Mouse (Mus musculus) cerebellum, adult 18-20 months (tissue): ENCODE results near the gene Olfr12.

ENCODE experiments used
- DNase-seq, 2 experiments: peaks; one replicate each; pipeline ENCODE4 v3.0.0; 2021

Gene Olfr12

DNA sequence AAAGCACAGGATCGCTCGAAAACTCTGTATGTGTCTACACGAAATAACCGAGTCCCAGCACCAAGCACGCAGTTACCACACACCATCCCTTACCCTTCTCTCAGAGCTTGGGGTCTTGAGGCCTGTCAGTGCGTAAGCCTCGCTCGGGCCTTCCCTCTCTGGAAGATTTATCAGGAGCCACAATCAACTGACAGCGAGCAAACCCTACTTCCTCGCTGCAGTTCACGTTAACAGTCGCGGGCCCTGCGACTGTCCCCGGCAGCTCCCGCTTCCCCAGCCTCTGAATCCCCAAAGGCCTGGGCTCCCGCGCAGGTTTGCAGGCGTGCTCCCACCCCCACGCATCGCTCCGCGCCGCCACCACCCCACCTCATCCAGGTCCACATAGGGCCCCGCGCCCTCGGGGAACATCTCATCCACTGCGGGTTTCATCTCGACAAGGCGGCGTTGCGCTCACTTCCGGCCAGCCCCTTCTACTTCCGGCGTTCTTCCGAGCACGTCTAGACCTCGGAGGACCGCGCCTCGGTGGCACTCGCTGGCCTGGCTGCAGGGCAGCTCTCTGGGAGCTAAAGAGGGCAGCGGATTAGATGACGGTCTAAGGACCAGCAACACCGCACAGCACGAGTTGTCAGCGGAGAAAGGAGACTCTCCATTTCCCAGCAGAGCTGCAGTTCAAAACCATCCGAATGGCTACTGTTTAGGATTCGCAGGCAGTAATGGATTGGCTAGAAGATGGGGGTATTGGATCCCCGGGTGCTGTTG is 24.1 kb downstream of the Olfr12 start, which contains the start of gene Cops9:
Cops9 (minus strand) TSS at position 472 of the 759 bp plus-strand sequence.
- DNase-seq: peak; percentile 93

DNA sequence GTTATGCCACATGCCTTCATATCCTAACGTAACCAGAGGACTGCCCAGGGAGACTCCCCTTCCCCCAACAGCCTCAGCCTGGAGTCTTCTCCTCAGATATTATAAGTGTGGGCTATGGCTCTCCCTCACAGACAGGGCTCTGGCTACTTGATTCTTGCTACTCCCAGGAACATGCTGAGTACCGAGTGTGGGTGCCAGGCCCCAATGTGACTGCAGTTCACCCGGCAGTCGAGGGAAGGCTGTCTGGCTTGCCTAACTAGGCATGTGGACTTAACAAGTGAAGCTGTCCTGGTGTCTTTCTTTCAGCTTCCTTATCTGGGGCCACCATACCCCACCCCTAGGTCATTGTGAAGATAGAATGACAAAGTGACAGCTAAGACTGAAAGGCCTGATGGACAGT is 26.1 kb downstream of the Olfr12 start:
- no peak for DNase-seq

DNA sequence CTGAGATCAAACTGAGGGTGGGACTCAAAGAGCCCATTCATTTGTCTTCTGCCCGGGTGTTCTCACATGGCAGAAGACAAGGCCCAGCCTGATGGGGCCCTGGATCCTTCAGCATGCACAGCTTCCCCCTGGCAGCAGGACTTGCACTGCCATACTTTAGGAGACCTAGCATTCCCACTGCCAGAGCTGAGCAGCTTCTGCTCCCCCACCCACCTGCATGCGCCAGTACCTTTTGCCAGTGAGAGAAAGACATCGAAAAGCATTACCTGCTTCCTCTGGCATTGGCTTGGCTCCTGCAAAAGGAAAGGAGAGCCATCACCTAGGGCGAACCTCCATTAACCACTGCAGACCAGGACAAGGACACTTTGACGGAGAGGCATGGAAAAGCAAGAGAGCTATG is 27.3 kb downstream of the Olfr12 start:
- no peak for DNase-seq

DNA sequence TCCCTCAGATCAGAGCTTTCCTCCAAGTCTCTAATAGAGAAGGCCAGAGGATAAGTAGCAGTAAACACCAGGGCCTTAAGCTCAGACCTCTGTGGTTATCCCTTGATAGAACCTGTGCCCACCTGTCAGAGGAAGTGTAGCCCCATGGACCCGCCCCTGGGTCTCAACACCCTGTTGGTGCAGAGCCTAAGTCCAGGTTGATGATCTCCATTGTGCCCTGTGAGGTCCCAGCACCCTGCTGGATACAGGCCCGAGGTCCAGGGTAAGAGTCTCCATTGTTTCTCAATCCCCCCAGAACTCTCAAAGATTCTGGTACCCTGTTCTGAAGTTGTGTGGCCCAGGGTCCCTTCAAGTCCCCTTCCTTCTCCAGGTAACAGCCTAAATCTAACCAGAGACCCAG is 28.5 kb downstream of the Olfr12 start:
- no peak for DNase-seq

- no peak for DNase-seq
These were observed 29.0 kb downstream of the Olfr12 start for GRCm38 (mm10) chr1:92646601-92647000.

DNA sequence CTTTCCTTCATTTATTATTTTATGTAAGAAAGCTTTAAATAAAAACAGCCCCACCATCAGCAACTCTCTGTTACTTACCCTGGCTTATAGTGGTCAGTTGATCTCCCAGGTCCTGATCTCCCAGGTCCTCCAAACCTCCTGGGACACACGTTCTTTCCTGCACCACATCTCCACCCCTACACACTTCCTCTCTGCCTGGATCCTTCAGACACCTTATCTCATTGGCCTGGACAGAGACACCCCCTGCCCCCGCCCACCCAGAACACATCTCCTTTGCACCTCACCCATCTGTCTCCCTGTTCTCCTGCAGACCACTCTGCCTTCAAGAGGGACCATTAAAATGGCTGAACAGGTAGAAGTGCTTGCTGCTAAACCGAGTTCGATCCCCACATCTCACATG is 29.4 kb downstream of the Olfr12 start:
- no peak for DNase-seq

DNA sequence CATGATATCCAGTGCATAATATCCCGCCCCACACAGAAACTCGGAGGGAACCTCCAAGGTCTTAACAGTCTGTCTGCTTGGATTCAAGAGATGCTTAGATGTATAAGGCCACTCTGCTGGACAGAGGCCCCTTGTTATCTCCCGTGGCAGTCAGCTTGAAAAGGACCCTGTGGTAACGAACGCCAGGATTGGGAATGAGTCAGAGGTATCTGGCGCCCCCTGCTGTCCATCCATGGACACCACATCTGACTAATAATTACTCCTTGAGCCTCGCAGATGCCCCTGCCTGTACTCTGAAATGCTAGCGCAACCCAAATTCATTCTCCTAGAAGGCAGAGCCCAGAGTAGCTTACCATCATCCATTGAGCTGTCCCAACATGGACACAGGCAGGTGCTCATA is 30.2 kb downstream of the Olfr12 start:
- peak; percentile 65 to 85 for DNase-seq

- DNase-seq: peak in 1 of 2 experiments; percentile 22
These were observed 30.6 kb downstream of the Olfr12 start for GRCm38 (mm10) chr1:92648197-92648596.

- DNase-seq: peak; percentile 73 to 83
These were observed 31.1 kb downstream of the Olfr12 start, which contains the start of gene Otos for GRCm38 (mm10) chr1:92648673-92649072. Gene Otos, minus strand, starts transcription at chr1:92648841.

DNA sequence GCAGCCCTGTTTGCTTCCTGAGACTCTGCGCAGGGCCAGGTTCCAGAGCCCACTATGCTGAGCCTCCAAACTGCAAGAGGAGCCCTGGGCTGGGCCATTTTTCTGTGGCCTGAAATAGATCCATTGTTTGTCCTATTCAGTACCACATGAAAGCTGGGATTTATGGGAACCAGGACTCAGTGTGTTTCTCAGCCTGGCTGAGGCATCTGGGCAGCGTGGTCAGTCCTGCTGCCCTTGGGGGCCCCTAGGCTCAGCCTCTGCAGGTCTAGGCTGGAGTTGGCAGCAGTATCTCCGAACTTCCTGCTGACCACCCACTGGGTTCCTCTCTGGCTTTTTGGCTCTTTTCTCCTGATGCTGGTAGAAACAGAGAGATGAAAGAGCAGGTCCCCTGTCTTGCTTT is 33.9 kb downstream of the Olfr12 start:
- DNase-seq: no peak

GRCm38 (mm10) chr1:92653179-92653578 is 35.6 kb downstream of the Olfr12 start:
- no peak for DNase-seq

GRCm38 (mm10) chr1:92654676-92655075 is 37.1 kb downstream of the Olfr12 start:
- no peak for DNase-seq

DNA sequence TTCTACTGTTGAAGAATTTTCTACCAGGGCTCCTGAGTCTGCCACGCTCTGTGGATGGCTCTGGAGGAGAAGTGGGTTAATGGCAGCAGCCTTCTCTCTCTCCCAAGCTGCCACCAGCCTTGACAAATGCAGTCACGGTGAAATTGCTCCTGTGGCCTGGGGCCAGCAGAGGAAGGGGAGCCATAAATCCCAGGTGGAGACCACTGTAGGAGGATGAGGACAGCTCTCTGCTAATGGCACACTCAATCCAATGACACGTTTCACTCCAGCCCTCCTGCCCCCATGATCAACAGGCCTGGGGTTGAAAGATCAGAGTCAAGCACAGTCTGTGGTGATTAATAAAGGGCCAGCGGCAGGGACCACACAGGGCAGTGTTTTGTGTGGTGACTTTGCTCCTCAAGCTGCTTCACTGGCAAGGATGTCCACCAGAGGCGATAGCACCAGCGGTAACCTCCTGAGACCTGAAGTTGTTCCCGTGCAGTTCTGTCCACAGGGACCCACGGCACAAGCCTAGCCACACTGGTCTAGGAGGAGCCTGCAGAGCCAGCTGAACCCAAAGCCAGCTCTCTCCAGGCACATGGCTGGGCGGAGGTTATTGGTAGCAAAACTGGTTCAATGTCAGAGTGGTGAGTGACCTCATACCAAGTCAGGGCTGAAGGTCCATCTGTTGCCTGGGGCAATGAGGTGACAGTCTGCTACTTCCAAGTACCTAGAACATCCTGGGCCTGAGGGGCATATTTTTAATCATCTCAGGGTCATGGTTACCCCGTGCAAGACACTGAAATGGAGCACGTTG is 39.6 kb downstream of the Olfr12 start:
- DNase-seq: no peak

- DNase-seq: no peak
These were observed 41.8 kb downstream of the Olfr12 start for GRCm38 (mm10) chr1:92659392-92659791.

- peak; percentile 17 to 46 for DNase-seq
These were observed 49.5 kb downstream of the Olfr12 start for GRCm38 (mm10) chr1:92667106-92667505.

GRCm38 (mm10) chr1:92669430-92669829 is 51.8 kb downstream of the Olfr12 start:
- DNase-seq: no peak

DNA sequence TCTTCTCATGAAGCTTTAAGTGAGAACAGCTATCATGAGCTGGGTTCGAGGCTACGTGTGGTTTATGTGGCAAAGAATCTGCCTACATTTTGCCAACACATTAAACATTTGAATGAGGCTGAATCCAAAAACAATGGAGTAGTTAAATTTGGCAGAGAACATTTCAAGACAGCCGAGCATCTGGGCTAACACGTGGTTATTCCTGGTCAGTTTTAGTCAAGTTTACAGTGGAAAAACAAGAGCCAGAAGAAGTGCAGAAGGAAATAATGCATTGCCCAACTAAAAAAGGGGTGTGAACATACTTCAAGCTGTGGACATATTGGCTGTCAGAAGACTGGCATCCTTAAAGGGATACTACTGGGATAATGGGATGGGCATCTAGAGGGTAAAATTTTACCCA is 53.7 kb downstream of the Olfr12 start:
- DNase-seq: no peak
